Mouse (Mus musculus): Measurements from ENCODE around the gene Dmbx1.

- TF ChIP-seq CTCF (IDR thresholded peaks at IDR 0.05; ENCODE audit: insufficient read depth, low read depth, low read length) (no peak), POLR2A (IDR thresholded peaks at IDR 0.05; ENCODE audit: insufficient read depth, low read depth, low read length) (no peak)
Observed at GRCm38 (mm10) chr4:115984111-115984510, 44.4 kb upstream of the Dmbx1 start.

Data from olfactory bulb, adult 2 months (tissue).